Mouse (Mus musculus): ENCODE results near the gene Rnasel. TPM values are rescaled to one million over a fixed set of nuclear protein-coding genes. Genes with fewer than 3 reads are reported as not detected.

The Rnasel gene
- polyA plus RNA-seq, 1 experiment from 2014 or later: 14.8 TPM

Other genes starting within 250 kb of the Rnasel start
- 21.4 and 23.5 TPM in 2 replicates for gene Npl, start 199.4 kb upstream of the Rnasel start, polyA plus RNA-seq (2015; fragmentation: Nextera tagmentation; extraction: Ambion mirVana)
- gene Rgs8, start 96.4 kb upstream of the Rnasel start, polyA plus RNA-seq (2015; fragmentation: Nextera tagmentation; extraction: Ambion mirVana): 0.77 and 1.0 TPM in 2 replicates
- gene Rgs16, start 9.1 kb upstream of the Rnasel start, polyA plus RNA-seq (2015; fragmentation: Nextera tagmentation; extraction: Ambion mirVana): 18.5 and 20.6 TPM in 2 replicates
- gene Rgsl1, start 94.7 kb downstream of the Rnasel start, polyA plus RNA-seq (2015; fragmentation: Nextera tagmentation; extraction: Ambion mirVana): 0.14 and 0.37 TPM in 2 replicates
- 0.46 and 0.49 TPM in 2 replicates for gene Teddm1b, start 124.9 kb downstream of the Rnasel start, polyA plus RNA-seq (2015; fragmentation: Nextera tagmentation; extraction: Ambion mirVana)
- not detected in 2 replicates for gene Teddm1a, start 142.3 kb downstream of the Rnasel start, polyA plus RNA-seq (2015; fragmentation: Nextera tagmentation; extraction: Ambion mirVana)
- 115 and 119 TPM in 2 replicates for gene Glul, start 150.5 kb downstream of the Rnasel start, polyA plus RNA-seq (2015; fragmentation: Nextera tagmentation; extraction: Ambion mirVana)
- 0.92 and 1.1 TPM in 2 replicates for gene Teddm2, start 150.8 kb downstream of the Rnasel start, polyA plus RNA-seq (2015; fragmentation: Nextera tagmentation; extraction: Ambion mirVana)

All from embryonic facial prominence, embryonic 15.5 days (tissue).